Mouse (Mus musculus) limb, embryonic 14.5 days (tissue): Measurements from ENCODE around the gene Yap1. TPM values are rescaled to one million over a fixed set of nuclear protein-coding genes. Genes with fewer than 3 reads are reported as not detected.
"Not testable (repeated sequence)": the region's sequence is repeated elsewhere in the genome, so short reads cannot be mapped to it uniquely, and the experiment has no call there.

Source experiments
- ATAC-seq: fragments of 200-750 bp; cut with Nextera tagmentation; 2 replicates; pipeline ENCODE4 v1.8.0; 2017; ENCODE audit warnings: low read depth, moderate number of reproducible peaks, moderate TSS enrichment; ENCODE audit not compliant: low FRiP score
- DNase-seq: peaks from one replicate; pipeline ENCODE4 v3.0.0-alpha.2; 2015; ENCODE audit warnings: low spot score
- H3K27ac ChIP-seq: fragments of 300-500 bp; sonication (generic); replicated peaks from 2 replicates; pipeline ENCODE4 v1.5.1; 2014; ENCODE audit warnings: low read depth, mild to moderate bottlenecking, low read length, moderate library complexity, mixed read lengths
- H3K27me3 ChIP-seq: fragments of 300-500 bp; sonication (generic); 2 replicates; pipeline ENCODE4 v1.6.1; 2014; ENCODE audit warnings: low read length, mixed read lengths; ENCODE audit not compliant: control insufficient read depth, insufficient read depth
- H3K36me3 ChIP-seq: fragments of 300-500 bp; sonication (generic); 2 replicates; pipeline ENCODE4 v1.6.1; 2014; ENCODE audit warnings: mild to moderate bottlenecking, low read length, moderate library complexity, mixed read lengths; ENCODE audit not compliant: control insufficient read depth, insufficient read depth
- H3K4me1 ChIP-seq: fragments of 300-500 bp; sonication (generic); 2 replicates; pipeline ENCODE4 v1.6.1; 2014; ENCODE audit warnings: antibody characterized with exemption, low read length, mixed read lengths; ENCODE audit not compliant: control insufficient read depth, insufficient read depth
- H3K4me2 ChIP-seq: fragments of 300-500 bp; sonication (generic); replicated peaks from 2 replicates; pipeline ENCODE4 v1.6.1; 2014; ENCODE audit warnings: low read depth, mild to moderate bottlenecking, low read length, moderate library complexity; ENCODE audit not compliant: severe bottlenecking
- H3K4me3 ChIP-seq: fragments of 300-500 bp; sonication (generic); replicated peaks from 2 replicates; pipeline ENCODE4 v1.5.1; 2014; ENCODE audit warnings: low read length
- H3K9ac ChIP-seq: fragments of 300-500 bp; sonication (generic); 2 replicates; pipeline ENCODE4 v1.6.1; 2014; ENCODE audit warnings: mild to moderate bottlenecking, low read depth, low read length, moderate library complexity; ENCODE audit not compliant: severe bottlenecking
- H3K9me3 ChIP-seq: fragments of 300-500 bp; sonication (generic); 2 replicates; pipeline ENCODE4 v1.6.1; 2016; ENCODE audit warnings: low read length; ENCODE audit not compliant: control insufficient read depth
- POLR2A ChIP-seq: fragments of 200-500 bp; IDR thresholded peaks from 2 replicates; pipeline ENCODE4 v1.8.0; 2012; ENCODE audit warnings: inconsistent platforms, mild to moderate bottlenecking, moderate library complexity, borderline replicate concordance; ENCODE audit not compliant: insufficient read depth, insufficient read length; ENCODE audit errors: extremely low read depth
- WGBS: fragments of 180-500 bp; shearing (Covaris S2); extraction: QIAGEN DNeasy Blood & Tissue Kit; methylation state at CpG from one replicate; pipeline ENCODE4 v1.1.7; 2014; 5-methylcytosine and 5-hydroxymethylcytosine counted together
- polyA plus RNA-seq, 2 experiments: library from polyadenylated mRNA; depleted of rRNA in 1 of 2; stranded (reverse) in 1 of 2; unstranded in 1 of 2; fragments of >200 nt; fragmentation: Nextera tagmentation in 1 of 2; extraction: Ambion mirVana in 1 of 2; gene quantifications; 2 replicates each; pipeline versions ENCODE4 v1.2.1 to v1.2.3; 2012 to 2014

The Yap1 gene
- polyA plus RNA-seq, 2 experiments = 43.3 to 75.0 TPM

DNA sequence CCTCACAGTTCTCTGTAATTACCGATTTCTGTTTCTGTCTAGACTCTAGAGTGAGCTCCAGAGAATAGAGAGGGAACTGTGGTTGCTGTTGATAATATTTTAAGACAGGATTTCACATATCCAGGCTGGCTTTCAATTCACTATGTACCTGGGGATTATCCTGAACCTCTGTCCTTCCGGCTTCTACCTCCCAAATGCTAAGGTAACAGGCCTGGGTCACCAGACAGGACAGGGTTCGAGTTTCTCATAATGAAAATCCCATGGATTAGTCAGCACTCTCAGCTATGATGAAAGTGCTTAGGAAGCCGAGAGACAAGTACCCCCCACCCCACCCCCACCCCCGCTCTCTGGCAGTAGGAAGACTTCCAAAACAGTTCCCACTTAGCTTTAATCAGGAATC lies 100.6 kb downstream of the Yap1 start:
- peak; percentile 39; the same call in 1 of the 2 replicates for ATAC-seq
- Histone ChIP-seq H3K4me1 (peaks cover 12% of the 10 kb centered on the region), H3K4me2 (no peak overlapping the region), H3K9ac (no peak overlapping the region), H3K36me3 (no peaks in the 10 kb centered on the region), H3K4me3 (no peak overlapping the region), H3K9me3 (no peaks in the 10 kb centered on the region), H3K27ac (no peak overlapping the region), H3K27me3 (no peaks in the 10 kb centered on the region)
- WGBS = 47% methylated on average over 5 of the region's 5 CpGs
- no peak for TF ChIP-seq POLR2A
- DNase-seq = no peak

DNA sequence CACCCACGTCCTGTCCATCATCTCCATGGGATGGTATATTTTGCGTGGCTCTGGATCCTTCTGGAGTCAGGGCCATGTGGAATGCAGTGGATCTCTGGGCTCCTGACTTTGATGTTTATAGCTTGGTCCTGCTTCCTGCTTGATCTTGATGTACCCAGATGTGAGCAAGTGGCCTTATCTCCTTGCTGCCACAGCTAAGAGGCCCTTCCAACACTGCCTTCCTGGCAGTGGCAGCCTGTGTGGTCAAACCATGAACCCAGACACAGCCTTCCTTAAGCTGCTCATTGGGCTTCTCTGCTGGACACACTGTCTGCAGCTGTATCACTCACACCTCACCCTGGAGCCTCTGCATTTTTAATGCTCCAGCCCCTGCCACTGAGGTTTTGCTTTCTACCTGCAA lies 101.1 kb downstream of the Yap1 start:
- H3K27me3 ChIP-seq = no peaks in the 10 kb centered on the region
- no peak overlapping the region for H3K4me3 ChIP-seq
- no peak overlapping the region for H3K27ac ChIP-seq
- no peaks in the 10 kb centered on the region for H3K9me3 ChIP-seq
- 39% methylated on average over 2 of the region's 2 CpGs for WGBS
- H3K9ac ChIP-seq = no peak overlapping the region
- no peak overlapping the region for H3K4me2 ChIP-seq
- H3K4me1 ChIP-seq = peaks cover 12% of the 10 kb centered on the region
- no peaks in the 10 kb centered on the region for H3K36me3 ChIP-seq
- no peak for DNase-seq
- ATAC-seq = no peak
- no peak for TF ChIP-seq POLR2A

DNA sequence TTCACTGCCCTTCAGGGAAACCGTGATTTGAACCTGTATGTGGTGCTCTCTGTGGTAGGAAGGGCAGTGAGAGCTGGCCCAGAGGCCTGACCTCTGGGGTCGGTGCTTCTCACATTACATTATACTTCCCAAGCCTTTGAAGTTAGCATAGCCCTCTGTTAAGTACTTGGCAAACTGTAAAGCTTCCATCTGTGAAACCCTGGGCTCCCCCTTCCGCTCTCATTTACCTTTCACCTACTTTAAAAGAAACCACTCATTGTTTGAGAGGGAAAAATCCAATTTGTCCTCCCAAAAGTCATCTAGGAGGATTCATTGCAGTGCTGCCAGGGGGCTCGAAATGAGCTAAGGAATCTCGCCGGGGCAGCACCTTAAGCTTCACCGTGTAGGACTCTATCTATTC lies 102.1 kb downstream of the Yap1 start:
- H3K9ac ChIP-seq = no peak overlapping the region
- H3K4me3 ChIP-seq = no peak overlapping the region
- no peaks in the 10 kb centered on the region for H3K9me3 ChIP-seq
- peaks cover 12% of the 10 kb centered on the region for H3K4me1 ChIP-seq
- 8% methylated on average over 7 of the region's 7 CpGs for WGBS
- H3K4me2 ChIP-seq = no peak overlapping the region
- no peaks in the 10 kb centered on the region for H3K27me3 ChIP-seq
- no peaks in the 10 kb centered on the region for H3K36me3 ChIP-seq
- ATAC-seq = no peak
- no peak overlapping the region for H3K27ac ChIP-seq
- TF ChIP-seq POLR2A = no peak
- no peak for DNase-seq

DNA sequence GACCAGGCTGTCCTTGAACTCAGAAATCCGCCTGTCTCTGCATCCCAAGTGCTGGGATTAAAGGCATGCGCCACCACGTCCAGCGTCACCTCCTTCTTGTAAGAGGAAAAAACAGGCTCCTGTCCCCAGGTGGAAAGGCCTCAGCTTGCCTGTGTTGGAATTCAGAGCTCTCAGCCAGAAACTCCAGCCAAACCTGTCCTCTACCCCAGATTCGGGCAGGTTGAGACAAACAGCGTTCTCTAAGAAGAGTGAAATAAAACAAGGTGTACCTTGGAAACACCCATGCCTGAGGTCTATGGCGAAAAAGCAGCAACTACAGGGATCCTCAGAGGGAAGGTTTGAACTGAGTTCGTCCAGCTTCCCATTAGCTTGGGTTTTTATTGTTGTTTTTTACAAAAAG lies 103.4 kb downstream of the Yap1 start:
- no peak overlapping the region for H3K4me2 ChIP-seq
- no peak overlapping the region for H3K9ac ChIP-seq
- no peak overlapping the region for H3K4me3 ChIP-seq
- no peak for ATAC-seq
- TF ChIP-seq POLR2A = no peak
- 86% methylated on average over 8 of the region's 8 CpGs for WGBS
- no peaks in the 10 kb centered on the region for H3K27me3 ChIP-seq
- H3K27ac ChIP-seq = no peak overlapping the region
- H3K9me3 ChIP-seq = no peaks in the 10 kb centered on the region
- H3K36me3 ChIP-seq = no peaks in the 10 kb centered on the region
- H3K4me1 ChIP-seq = peaks cover 12% of the 10 kb centered on the region
- no peak for DNase-seq

DNA sequence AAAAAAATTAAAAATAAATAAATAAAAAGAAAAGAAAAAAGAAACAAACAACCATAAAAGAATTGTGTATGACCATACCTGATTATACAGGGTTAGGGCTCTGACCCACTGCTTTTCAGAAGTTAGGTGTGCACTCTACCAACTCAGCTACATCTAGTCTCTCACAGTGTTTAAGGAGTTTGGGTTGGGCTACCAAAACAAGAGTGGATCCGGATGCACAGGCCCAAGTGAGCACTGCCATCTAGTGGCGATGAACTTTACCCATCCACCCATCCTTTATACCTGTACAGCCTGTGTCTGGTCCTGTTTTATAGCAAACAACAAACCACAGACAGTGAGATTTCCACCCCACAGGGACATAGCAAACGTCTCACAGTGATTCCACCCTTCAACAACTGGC lies 106.9 kb downstream of the Yap1 start:
- no peaks in the 10 kb centered on the region for H3K27me3 ChIP-seq
- H3K4me2 ChIP-seq = no peak overlapping the region
- 2% methylated on average over 3 of the region's 3 CpGs for WGBS
- no peak overlapping the region for H3K27ac ChIP-seq
- H3K9ac ChIP-seq = no peak overlapping the region
- ATAC-seq (peak; percentile 76), DNase-seq (peak; percentile 73)
- H3K9me3 ChIP-seq = no peaks in the 10 kb centered on the region
- no peak overlapping the region for H3K4me3 ChIP-seq
- H3K36me3 ChIP-seq = no peaks in the 10 kb centered on the region
- H3K4me1 ChIP-seq = peaks cover 6% of the 10 kb centered on the region
- no peak for TF ChIP-seq POLR2A

DNA sequence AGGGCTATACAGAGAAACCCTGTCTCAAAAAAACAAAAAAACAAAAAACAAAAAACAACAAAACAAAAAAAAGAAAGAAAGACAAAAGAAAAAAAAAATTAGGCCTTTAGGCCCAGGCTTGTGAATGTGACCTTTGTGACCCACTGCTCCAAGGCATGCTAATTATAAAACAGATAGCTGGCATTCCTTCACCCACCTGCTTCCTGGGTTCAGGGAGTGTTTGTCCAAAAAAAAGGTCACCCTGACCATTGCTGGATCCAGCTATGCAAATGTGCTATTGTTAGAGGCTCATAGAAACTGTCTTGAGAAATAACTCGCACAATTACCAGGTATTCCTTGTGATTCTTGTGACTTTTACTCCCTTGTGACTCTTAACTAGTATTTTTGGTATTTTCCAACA lies 112.6 kb downstream of the Yap1 start:
- not testable (repeated sequence) for H3K4me1 ChIP-seq, DNase-seq, H3K36me3 ChIP-seq, H3K27ac ChIP-seq, H3K4me3 ChIP-seq, H3K9me3 ChIP-seq, H3K4me2 ChIP-seq, H3K9ac ChIP-seq, ATAC-seq, H3K27me3 ChIP-seq
- 100% methylated on average over 1 of the region's 1 CpGs for WGBS
